Mouse (Mus musculus) layer of hippocampus, postnatal 36 days (tissue): ENCODE results near the gene Dntt. TPM values are rescaled to one million over a fixed set of nuclear protein-coding genes. Genes with fewer than 3 reads are reported as not detected.

Experiments
- DNase-seq, 2 experiments: peaks; one replicate each; pipeline ENCODE4 v3.0.0; 2022
- total RNA-seq, 2 experiments: library from RNA; stranded (reverse); gene quantifications; 2 replicates each; pipeline ENCODE4 v1.2.3; 2021

Dntt gene
- not detected for total RNA-seq

- no peak for DNase-seq
Observed at GRCm38 (mm10) chr19:41029219-41029618, at the start of gene Dntt. TSS of gene Dntt (plus strand) at chr19:41029275.

- DNase-seq: no peak
Observed at GRCm38 (mm10) chr19:40980671-40981070, 48.4 kb upstream of the Dntt start.

DNA sequence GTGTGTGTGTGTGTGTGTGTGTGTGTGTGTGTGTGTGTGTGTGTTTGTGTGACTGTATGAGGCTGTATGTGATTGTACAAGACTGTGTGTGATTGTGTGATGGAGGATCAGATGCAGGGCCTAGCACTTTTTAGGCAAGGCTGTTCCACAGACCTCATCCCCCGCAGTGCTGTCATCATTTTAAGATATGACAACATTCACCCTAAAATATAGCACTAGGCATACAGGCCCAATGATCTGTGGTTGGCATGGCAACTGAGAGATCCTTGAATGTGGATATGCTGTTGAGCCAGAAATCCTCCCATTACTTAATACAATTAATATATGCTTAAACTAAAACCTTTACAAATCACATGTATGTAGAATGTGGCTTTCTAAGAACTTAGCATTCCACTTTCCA, 44.5 kb upstream of the Dntt start:
- DNase-seq: no peak

GRCm38 (mm10) chr19:40988856-40989255, 40.2 kb upstream of the Dntt start:
- DNase-seq: no peak

- no peak for DNase-seq
Observed at GRCm38 (mm10) chr19:40989961-40990600, 39.0 kb upstream of the Dntt start.

GRCm38 (mm10) chr19:40990781-40991343, 38.2 kb upstream of the Dntt start:
- no peak for DNase-seq

GRCm38 (mm10) chr19:40991626-40992025, 37.4 kb upstream of the Dntt start:
- DNase-seq: no peak

DNA sequence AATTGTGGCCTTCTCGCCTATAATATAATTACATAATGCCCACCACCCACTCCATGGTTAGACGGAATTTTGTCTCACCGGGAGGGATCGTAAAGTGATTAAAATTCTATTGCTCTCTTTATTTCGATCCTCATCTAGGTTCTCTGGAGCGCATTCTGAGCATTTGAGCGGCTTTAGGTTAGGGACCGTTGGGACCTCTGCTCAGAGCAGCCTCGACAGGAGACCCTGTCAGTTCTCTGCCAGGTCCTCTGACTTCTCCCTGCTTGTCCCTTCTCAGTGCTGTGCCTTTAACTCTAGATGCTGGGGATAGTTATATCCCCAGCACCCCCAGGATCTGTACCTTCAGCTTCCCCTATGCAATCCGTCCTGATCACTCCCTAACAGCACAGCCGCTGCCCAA, 37.0 kb upstream of the Dntt start:
- no peak for DNase-seq

- no peak for DNase-seq
Observed at GRCm38 (mm10) chr19:40992517-40993044, 36.5 kb upstream of the Dntt start.

DNA sequence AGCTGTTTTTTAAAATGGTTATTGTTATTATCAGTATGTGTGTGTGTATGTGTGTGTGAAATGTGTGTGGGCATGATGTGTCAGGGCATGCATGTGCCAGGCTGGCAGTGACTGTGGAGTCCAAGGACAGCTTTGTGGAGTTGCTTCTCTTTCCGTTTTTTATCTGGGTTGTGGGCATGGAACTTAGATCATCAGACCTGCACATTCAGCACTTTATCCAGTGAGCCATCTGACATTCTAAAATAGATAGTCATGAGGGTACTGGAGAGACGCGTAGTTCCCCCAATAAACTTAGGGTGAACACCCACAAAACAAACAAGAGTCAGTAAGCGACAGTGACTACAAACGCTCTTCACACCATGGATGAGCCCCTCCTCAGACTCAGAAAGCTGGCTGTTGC, 35.7 kb upstream of the Dntt start:
- DNase-seq: no peak

DNA sequence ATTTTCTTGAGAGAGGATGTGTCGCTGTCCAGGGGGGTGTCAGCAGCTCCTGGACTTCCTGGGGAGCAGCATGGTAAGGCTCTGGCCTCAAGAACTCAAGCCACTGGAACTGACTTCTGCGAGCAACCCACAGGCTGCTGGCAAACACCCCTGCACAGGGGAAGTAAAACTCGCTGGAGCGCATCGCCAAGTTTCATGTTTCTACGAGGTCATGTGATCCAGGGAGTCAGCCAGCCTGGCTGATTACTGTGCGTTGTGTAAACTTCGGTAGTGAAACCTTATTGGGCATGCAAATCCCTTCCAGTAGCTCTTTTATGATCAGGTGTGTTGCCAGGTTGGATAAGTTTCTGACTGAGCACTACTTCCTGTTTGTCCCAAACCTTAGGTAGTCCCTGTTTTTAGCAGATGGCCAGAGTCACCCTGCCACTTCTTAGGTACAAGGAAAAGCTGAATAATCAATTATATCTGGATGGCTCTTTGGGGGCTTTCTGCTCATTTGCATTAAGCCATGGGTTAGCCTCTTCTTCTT, 35.0 kb upstream of the Dntt start, which contains the start of gene Blnk:
TSS of gene Blnk (minus strand) at position 479 of the 529 bp plus-strand sequence.
- DNase-seq: peak; percentile 58 to 59

DNA sequence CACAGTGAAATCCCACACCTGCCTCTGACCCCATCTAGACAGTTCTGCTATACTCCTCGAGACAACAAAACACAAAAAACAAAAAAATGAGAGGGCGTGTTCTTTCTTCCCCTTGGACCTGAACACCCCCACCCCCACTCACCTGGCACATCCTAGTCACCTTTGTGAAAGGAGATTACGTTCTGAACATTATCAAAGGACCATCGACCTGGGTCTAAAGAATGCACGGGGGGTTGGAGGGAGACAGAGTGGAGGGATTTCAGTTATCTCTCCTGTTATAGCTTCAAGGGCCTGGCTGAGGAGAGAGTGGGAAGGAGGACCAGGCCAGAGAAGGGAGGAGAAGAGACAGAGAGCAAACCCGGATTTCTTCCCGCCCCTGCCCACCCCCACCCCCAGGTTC, 34.2 kb upstream of the Dntt start:
- no peak for DNase-seq

DNA sequence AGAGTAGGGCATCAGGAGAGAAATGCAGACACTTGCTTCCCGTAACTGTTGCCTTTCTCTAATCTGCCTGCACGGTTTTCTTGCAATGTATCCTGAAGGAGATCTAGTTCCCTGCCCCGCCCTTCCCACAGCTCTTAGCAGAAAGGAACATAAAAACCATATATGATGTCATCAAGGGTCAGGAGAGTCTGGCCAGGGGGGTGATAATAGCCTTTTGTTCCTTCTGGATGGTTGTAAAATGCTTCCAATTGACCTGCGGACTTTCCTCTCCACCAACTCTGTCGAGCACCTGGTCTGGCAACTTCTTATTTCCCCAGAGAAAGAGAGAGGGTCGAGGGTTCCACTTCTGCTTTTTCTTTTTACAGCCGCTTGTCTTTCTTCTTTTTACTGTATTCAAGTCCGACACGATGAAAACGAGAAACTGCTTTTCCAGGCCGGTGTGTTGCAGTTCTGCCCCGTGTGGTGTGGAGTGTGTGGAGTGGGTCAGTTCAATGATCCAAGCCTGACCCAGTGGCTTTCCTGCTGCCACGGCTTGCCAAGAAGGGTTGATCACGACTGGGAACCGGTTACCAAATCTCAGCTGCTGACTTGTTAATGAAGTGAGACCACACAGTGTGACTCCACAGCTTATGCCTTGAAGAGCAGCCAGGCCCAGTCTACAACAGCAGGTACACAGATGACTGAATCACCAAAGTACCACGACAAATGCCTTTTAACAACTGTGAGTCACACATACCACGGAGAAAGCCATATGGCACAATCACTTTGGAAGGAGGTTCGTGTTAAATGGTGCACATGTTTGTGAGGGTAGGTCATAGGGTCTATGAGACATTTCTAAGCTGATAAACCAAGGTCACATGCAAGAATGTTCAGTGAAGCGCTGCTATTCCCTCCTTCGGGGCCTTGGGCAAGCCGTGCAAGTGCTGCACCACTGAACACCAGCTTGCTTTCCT, 33.4 kb upstream of the Dntt start:
- no peak for DNase-seq

- DNase-seq: no peak
Observed at GRCm38 (mm10) chr19:40996722-40997121, 32.4 kb upstream of the Dntt start.

DNA sequence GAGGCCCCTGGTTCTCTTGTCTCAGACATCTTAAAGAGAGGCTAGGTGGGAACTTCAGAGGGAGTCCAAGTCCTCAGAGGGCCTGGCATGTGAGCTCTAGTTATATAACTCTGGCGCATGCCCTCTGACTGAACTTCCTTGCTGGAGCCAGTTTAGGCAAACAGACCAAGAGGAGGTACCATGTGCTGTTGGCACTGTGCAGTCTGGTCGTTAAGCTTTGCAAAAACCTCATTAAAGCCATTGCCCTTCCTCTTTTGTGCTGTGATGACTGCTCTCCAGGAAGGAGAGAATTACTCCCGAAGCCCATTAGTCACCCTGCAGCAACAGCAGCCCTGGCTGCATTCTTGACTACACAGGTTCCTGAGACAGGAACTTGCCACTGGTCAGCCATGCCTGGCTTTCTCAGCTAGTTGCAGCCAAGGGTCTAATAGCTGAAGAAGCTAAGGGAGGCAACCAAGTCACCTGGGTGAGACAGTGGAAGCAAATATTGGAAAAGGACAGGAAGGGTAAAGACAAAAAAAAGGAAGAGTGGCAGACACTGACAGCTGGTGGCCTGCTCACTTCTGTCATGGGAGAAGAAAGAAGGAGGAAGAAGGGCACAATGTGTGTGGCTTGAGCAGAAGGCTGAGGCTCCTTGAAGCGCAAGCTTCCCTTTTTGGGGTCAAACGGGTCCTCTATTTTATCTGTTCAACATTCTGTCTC, 30.5 kb upstream of the Dntt start:
- no peak for DNase-seq

DNA sequence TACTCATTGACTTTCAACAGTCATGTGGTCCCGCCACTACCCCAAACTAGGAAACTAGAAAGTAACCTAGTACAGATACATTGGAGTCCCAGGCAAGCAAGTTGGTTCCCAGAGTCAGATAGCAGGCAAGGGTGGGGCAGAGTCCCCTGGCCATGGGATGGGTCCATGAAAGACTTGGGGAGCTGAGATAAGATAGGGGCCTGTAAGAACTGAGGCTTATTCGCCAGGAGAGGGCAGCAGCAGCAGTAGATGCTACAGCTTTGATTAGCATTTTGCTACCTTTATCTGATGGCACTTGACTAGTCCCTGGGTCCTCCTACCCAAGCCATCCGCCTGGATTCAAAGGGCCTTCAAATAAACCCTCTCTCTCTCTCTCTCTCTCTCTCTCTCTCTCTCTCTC, 29.5 kb upstream of the Dntt start:
- no peak for DNase-seq

DNA sequence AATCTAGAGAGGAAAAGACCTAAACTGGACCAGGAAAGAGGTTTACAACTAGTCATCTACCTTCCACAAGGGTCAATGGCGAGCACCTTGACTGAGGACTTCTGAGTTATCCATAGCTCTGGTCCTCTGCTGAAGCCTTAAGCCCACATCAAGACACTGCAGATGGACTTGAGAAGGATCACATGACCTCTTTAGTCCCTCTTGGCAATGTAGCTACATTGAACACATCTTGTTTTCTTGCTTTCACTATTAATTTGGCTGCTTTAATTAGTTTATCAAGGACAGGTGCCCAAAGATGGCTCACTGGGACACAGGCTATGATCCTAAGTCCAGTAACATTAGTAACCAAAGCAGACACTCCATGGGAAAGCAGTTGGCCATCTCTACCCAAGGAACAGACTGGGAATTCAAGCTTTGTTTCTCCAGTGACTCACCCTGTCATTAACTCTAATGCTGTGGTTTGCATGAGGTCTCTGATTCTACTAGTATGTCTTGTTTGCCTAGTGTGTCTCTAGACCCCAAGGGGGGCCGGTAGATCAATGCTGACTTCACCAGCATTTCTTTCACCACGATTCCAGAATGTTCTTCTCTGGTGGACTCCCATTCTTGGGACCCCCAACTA, 25.3 kb upstream of the Dntt start:
- no peak for DNase-seq

- no peak for DNase-seq
Observed at GRCm38 (mm10) chr19:41006621-41007020, 22.5 kb upstream of the Dntt start.

DNA sequence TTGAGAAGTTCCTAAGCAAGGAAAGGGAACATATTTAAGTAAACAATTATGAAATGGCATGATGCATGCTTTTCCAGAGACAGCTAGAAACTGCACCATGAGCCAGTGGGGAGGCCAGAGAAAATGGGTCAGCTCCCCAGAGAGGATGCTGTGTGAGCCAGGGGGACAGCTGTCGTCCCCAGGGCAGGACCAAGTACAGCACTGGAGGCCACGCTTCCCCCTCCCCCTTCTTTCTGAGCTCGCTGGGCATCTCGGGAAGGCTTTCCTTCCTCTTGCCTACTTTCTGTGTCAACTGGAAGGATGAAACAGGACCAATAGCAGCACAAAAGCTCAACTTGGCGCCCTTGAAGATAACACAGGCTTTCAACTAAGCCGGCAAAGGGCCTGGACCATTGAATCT, 21.7 kb upstream of the Dntt start:
- no peak for DNase-seq

DNA sequence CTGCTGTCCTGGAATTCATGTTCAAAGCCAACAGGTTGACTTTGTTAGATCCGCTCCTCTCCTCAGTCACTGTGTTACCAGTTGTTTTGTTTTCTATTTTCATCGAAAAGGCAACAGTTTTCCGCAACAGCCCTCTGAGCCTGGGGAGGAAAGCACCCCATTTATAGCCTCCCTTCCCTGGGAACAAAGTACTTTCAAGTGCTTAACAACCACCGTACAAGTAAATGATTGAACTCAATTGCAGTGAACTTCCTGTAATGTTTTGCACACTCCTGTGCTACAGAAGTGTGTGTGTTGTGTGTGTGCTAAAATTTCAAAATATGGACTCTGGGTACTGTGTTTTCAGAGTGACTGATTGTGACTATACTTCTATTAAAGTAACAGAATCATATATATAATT, 21.3 kb upstream of the Dntt start:
- DNase-seq: no peak

DNA sequence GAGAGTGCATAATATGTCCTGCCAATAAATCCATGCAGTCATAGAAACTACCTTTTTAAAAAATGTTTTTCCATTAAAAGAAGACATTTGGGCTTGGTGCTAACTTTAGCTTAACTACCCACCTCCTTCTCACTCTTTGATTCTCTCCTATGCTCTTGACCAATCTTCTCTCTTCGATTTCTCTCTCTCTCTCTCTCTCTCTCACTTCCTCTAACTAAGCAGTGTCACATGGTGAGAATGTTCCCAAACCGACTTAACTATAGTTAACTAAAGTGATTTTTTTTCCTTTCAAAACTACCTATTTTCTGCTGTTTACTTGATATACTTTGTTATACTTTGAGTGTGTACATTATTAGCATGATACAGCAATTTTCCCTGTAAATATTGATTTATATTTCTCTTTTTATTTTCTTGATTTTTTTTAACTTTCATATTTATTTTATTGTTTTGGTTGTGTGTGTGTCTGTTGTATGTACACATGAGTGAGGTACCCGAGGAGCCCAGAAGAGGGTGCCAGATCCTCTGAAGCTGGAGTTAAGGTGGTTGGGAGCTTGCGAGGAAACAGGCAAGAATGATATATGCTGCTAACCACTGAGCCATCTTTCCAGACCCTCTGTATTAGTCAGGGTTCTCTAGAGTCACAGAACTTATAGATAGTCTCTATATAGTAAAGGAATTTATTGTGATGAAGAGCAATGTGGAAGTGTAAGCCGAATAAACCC, 20.2 kb upstream of the Dntt start:
- DNase-seq: no peak
